Mouse (Mus musculus) CD8-positive naive resting alpha-beta T cell, adult 2 months (primary cell): ENCODE data around the gene Gkap1.

ENCODE experiments used
- DNase-seq, 2 experiments: peaks; one replicate each; pipeline ENCODE4 v3.0.0; 2022; ENCODE audit warnings: low read depth in 2 of 2, low spot score in 2 of 2

Gene Gkap1

GRCm38 (mm10) chr13:58202903-58203302 lies 72.6 kb downstream of the Gkap1 start:
- no peak for DNase-seq

- no peak for DNase-seq
These were observed 73.6 kb downstream of the Gkap1 start for GRCm38 (mm10) chr13:58201908-58202307.

DNA sequence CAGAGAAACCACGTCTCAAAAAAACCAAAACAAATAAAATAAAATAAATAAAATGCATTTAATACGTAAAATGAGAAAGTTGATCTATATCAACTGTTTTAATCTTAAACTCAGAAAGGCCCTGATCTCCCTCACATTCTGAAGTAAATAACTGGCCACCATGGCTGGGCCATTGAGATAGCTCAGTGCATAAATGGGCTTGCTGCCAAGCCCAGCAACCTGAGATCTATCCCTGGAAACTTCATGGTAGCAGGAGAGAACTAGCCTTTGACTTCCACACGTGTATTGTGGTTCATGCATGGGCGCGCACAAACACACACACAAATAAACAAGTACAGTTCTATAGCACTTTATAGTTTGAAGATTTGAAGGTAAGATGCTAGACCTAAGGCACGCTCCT lies 74.2 kb downstream of the Gkap1 start:
- no peak for DNase-seq

GRCm38 (mm10) chr13:58197981-58198640 lies 77.4 kb downstream of the Gkap1 start:
- no peak for DNase-seq

DNA sequence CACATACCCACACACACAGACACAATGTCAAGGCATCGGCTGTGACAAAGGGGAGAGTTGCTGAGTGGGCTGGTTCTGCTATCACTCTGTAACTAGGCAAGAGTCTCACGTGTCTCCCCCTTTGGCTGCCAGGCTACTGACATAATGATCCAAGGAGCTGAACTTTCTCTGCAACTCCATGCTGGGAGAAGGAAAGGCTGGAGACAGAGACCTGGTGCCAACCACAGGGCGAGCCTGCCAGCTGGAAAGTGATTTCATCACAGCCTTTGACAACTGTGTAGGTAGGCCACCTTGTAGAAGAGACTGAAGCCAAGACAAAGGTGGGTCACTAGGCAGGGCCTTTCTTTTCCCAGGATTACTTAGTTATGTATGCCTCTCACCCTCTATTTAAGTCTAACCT lies 78.3 kb downstream of the Gkap1 start:
- no peak for DNase-seq

- DNase-seq = no peak
These were observed 80.6 kb downstream of the Gkap1 start for GRCm38 (mm10) chr13:58194908-58195307.

GRCm38 (mm10) chr13:58193221-58193620 lies 82.3 kb downstream of the Gkap1 start:
- no peak for DNase-seq

- no peak for DNase-seq
These were observed 83.4 kb downstream of the Gkap1 start for GRCm38 (mm10) chr13:58192146-58192545.

GRCm38 (mm10) chr13:58191516-58191915 lies 84.0 kb downstream of the Gkap1 start:
- DNase-seq = no peak

DNA sequence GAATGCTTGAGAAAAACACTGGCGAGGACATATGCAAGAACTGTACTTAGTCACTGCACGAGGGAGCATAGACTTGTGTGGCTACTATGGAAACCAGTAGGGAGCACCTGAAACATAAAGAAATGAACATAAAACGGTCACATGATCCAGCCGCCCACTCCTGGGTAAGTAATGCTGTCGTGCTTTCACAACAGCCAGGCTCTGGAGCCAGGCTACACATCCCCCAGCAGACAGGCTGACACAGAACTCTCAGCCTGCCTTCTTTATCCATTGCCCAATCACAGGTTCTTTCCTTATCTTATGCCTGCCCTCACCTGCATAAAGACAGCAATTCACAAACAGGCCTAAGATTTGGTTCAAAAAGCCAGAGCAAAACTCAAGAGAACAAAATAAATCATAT lies 86.0 kb downstream of the Gkap1 start:
- no peak for DNase-seq

DNA sequence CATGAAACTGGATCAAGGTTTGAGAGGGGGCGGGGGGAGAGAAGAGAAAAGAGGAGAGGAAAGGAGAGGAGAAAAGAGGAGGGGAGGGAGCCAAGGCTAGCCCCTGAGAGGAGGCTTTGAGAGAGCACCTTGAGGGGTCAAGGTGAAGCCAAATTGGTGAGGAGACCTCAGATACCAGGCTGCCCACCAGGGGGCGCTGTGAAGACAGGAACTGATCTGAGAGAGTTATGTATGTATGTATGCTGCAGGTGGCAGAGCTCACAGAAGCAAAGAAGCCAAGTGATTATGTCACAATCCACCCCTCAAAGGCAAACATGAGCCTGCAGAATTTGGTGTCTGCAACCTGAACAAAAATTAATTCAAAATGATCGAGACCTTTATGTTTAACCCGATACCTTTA lies 87.1 kb downstream of the Gkap1 start:
- peak; percentile 85 to 89 for DNase-seq

- no peak for DNase-seq
These were observed 87.7 kb downstream of the Gkap1 start for GRCm38 (mm10) chr13:58187751-58188150.

- no peak for DNase-seq
These were observed 89.2 kb downstream of the Gkap1 start for GRCm38 (mm10) chr13:58186281-58186680.

DNA sequence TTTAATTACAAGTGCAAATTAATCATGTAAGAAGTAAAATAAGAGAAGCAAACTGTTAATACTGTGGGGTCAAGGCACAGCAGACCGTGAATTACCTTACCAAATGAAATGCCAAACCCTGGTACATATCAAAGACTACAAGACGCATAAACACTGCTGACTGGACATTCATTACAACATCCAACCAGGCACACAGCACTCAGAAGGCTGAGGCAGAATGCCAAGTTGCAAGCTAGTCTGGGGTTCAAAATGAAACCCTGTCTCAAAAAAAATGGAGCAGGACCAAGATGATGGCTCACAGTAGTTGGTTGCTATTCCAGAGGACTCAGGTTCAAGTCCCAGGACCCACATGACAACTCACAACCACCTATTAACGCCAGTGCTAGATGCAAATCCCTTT lies 91.4 kb downstream of the Gkap1 start:
- no peak for DNase-seq
